Mouse (Mus musculus) mouse trophoblast stem cell (cell line): Measurements from ENCODE around the gene Zfp217.

Experiments
- in situ Hi-C, 2 experiments: fragments of 300-500 bp; cut with MseI, MboI; formaldehyde crosslinking; loops; 2 replicates in 1 of 2; 3 replicates in 1 of 2; pipeline ENCODE4 v1.15.1; 2025

Gene Zfp217

DNA sequence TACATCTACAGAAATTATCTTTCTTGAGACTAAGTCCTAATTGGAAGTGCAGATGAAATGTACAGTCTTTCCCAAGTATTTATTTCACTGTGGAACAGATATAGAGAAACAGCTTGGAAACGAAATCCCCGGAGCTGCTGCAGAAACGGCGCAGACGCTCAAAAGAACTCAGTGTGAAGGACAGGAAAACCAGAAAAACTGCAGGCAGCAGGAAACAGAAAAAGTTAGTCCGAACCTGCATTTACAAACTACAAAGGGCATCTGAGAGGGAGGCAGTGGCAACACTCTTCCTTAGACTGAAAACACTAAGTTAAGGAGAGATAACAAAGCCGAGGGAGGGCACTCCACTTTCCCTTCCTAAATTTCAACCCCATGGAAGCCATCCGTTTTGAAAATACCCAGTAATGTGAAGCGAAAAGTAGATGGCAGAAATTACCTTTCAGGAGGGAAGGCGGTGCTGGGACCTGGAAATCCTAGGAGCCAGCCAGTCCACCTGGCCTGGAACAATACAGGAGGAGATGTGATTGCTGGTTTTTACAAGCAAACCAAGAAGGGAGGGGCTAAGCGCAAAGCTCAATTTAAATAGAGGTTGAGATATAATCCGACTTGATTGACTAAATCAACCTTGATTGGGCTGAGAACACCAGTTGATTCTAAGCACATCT lies 13.7 kb downstream of the Zfp217 start:
- in situ Hi-C loops = no loop called here

DNA sequence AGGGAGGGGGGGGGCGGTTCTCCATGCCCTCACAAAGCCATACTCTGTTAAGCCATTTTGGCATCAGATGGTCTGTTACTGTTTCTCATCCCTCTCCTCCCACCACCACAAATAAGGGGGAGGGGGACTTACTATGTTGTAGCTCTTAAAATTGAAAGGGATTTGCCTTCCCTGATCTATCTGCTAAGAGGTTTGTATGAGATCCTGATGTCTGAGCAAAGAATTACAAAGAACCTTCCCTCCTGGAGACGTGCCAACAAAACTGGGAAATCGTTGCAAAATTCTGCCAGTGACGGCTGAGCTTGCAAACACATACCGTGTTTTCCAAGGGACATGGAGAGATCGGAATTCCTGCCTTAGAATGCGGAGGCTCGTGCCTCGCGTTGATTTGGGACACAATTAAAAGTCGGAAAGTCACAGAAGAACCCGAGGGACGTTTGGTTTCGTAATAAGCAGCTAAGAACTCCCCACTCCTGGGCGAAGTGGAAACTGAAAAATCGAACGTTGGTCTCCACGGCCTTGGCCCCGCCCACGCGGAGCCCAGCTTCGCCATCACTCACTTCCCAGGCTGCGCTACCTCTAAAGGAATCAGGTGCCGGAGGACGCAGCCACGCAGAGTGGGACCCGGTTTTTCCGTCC lies 14.7 kb downstream of the Zfp217 start:
- in situ Hi-C loops = no loop called here

DNA sequence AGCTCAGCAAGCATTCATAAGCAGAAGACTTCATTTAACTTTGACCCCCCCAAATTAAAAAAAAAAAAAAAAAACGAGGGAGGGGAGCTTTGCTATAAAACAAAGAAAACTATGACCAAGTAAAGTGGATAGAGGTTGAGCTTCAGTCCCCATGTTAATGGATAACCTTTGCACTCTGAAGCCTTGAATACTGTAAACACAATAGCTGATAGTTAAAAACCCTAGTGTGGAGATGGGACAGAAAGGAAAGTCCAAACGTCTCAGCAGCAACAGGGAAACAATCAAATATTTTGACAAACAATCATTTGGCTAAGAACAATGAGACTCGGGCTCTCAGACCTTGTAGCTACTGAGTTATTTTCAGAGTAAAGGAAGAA lies 15.2 kb downstream of the Zfp217 start:
- in situ Hi-C loops = no loop called here

DNA sequence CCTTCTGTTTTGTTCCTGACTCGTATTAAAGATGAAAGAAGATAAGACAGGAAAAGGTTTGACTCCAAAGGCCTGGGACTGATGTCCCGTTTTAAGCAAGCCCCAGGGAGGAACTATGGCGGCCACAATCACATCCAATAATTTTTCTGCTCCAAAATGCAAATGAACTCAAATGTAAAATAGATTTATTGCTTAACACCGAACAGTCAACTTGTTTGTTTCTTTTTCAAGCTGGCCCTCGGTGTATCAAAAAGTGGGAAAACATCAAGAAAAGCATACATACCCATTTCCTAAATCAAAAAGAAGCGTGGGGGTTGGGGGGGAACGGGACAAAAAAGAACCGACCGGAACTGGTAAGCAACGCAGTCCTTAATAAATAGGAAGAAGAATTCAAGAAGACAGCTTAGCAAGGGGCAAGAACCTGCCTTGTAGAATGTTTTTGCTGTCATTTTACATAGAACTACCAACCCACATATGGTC lies 15.9 kb downstream of the Zfp217 start:
- in situ Hi-C loops = no loop called here

DNA sequence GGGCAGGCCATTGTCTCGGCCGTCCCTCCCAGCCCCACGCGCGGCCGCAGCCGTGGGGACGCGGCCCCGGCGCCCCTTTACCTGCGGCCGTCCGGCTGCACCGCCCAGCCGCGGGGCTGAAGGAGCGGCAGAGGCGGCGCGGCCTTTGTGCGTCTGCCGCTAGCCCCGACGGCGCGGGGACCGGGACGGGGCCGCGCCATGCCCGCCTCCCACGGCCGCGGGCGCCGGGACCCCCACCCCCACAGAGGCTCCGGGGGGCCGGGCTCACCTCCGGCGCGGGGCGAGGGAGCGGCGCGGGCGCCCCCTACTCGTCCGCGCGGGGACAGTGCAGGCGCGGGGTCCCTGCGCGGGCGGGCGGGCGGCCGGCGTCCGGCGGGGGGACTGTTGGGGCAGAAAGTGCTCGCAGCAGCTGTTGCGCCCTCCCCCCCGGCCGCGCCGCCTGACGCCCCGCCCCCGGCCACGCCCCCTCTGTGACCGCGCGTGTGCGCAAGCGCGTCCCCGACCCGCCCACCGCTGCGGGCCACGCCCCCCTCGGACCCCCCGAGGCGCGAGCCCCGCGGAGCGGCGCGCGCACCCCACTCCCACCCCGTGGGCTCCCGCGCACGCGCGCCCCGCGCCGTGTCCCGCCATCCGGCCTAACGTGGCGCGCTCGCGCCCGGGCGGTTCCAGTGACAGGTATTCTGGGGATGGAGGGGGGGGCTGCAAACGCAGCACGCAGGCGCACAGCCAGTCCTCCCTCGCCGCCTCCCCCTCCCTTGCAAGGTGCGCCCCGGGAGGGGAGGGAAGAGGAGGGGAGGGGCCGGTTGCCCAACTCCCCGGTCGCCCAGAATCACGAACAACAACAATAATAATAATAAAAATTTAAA lies 16.9 kb downstream of the Zfp217 start:
- in situ Hi-C loops = no loop called here

DNA sequence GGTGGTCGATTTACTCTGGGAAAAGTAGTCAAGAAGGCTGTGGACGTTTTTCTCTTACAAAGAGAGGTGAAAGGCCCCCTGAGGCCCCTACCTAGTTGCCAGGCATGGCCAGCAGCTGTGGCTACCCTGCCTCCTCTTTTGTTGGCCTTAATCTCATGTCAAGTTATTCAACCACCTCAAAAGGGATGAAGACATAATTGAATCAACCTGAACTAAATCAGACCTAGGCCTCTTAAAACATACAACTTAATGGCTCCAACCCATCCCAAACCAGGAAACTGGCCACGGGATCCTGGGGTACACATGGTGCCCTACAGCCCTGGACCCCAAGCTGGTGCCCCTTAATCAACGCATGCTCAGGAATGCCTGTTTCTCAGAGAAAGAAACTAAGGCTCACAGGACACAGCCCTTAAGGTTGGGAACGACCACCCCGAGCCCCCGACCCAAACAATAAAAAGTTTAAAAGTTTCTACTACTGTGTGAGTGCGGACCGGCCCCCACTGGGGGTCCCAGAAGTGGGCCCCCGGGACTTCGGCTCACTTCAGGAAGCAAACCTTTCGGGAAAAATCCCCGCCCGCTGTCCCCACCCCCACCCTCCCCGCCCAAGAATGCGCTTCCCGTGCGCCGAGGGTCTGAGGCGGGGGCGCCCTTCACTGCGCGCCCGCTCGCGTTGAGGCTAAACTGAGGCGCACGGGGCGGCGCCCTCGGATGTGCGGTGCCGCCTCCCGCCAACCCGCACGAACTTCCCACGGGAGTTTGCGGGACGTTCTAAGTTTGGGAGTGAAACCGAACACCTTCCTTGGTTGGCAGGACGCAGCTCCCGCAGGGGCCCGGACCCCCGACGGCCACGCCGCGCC lies 17.8 kb downstream of the Zfp217 start:
- in situ Hi-C loops = loop anchor here in 1 of 2 experiments (10.0 kb wide), 1 partner anchor 215 kb away; no protein-coding TSS in a partner anchor

DNA sequence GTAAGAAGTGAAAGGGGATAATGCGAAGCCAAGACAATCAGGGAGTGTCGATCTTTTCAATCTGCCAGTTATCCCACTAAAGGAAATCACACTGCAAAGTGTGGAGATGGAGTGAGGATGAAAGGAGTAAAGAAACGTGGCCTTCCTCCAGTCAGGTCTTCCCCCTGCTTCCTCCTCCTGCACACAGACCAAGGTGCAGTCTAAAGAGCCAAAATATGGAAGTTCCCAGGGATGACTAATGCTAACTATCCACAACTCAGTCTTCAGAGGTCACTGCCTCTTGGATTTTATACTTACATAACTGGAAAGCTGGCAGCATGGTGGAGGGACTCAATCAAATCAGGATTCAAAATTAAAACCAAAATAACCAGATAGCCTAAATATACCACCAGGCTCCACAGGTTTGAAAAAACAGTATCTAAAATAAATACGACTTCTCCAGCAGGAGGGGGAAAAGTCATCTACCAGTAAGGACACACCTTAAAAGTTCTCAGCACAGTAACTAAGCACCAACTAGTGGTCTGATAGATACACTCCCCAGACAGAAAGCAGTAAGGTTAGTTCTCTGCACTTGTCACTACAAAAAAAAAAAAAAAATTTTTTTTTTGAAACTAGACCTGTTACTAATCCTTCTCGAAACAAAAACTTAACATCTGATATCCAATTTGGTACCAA lies 18.5 kb downstream of the Zfp217 start:
- in situ Hi-C loops = loop anchor here in 1 of 2 experiments (10.0 kb wide), 1 partner anchor 215 kb away; no protein-coding TSS in a partner anchor

DNA sequence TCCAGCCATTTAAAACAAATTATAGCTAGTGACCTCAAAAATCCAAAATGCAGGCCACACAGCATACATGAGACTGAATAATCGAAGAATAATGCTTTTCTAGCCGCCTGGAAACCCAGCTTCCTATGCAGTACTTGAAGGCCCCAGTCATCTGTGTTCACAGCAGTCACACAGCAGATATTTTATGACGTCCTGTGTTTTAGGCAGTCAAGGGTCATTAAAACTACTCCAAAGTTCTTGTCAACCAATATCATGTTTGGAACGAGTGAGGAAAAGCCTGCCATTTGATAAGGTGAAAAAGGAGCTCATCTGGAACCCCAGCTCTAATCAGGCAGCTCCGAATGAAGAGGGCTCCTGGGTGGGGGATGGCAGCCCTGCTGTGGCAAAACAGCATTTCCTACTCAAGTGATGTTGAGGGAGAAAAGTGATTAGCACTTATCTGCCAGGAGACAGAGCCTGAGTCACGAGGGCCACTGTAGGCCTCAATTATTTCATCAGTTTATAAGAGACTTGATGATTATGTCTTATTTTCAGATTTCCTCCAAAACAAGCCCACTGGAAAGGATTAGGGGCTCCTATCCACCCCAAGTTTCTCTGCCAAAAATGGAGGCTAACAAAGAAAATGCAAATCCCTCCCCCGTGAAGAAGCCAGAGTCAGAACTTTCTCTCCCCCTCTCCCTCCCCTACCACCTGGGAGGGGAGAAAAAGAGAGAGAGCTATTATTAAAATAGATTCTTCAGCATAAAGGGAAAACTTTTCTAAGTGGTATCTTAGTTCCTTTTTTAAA lies 19.2 kb downstream of the Zfp217 start:
- in situ Hi-C loops = loop anchor here in 1 of 2 experiments (10.0 kb wide), 1 partner anchor 216 kb away; no protein-coding TSS in a partner anchor

DNA sequence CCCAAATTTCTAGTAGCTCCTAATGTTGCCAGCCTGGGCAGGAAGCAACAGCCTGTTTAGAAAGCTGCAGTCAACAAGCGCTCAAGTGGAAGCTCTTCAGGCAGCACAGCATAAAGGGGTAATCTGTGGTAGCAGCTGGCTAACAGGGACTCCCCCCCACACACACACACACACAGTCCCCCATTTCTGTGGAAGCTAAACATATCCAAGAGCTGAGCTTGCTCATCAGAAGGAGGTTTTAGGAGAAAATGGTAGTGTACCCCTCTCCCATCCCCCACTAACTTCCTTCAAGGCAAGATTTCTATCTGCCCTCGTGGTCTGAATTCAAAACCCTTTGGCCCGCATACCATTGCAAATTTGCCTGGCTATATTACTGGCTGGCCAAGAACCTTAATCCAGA lies 20.4 kb downstream of the Zfp217 start:
- in situ Hi-C loops = loop anchor here in 1 of 2 experiments (10.0 kb wide), 1 partner anchor 217 kb away; no protein-coding TSS in a partner anchor

DNA sequence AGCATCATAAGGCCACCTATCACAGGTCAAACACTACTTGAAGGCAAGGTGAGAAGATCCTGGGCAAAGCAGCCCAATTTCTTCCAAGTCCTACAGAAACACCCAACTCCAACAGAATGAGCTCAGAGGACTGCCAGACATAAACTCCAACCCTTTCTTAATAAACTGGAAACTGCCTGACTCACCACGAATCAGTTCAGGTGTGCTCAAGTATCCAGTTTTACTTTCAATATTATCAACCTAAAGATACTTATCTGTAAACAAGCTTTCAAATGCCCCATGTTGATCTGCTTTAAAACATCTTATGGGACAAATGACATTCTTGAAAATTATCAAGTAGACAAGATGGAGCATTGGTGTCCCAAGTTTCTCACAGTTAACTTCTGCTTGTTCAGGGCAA lies 21.6 kb downstream of the Zfp217 start:
- in situ Hi-C loops = loop anchor here in 1 of 2 experiments (10.0 kb wide), 1 partner anchor 219 kb away; no protein-coding TSS in a partner anchor

DNA sequence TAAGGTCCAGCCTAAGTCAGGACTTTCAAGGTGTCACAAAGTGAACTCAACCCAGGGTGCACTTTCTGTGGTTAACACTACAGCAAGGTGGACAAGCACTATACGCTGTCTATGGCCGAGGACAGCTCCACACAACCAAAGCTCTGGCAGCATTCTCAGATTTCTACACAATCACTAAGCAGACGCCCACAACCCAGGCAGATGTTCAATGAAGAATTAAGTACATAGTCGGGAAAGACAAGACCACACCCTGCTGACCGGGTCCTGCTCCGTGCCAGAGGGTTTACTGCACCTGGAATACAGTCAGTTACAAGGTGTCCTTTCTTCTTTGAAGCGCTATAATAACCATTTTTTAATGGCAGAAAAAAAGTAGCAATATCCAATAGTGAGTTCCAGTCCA lies 25.7 kb downstream of the Zfp217 start:
- in situ Hi-C loops = loop anchor here in 1 of 2 experiments (10.0 kb wide), 1 partner anchor 223 kb away; no protein-coding TSS in a partner anchor

DNA sequence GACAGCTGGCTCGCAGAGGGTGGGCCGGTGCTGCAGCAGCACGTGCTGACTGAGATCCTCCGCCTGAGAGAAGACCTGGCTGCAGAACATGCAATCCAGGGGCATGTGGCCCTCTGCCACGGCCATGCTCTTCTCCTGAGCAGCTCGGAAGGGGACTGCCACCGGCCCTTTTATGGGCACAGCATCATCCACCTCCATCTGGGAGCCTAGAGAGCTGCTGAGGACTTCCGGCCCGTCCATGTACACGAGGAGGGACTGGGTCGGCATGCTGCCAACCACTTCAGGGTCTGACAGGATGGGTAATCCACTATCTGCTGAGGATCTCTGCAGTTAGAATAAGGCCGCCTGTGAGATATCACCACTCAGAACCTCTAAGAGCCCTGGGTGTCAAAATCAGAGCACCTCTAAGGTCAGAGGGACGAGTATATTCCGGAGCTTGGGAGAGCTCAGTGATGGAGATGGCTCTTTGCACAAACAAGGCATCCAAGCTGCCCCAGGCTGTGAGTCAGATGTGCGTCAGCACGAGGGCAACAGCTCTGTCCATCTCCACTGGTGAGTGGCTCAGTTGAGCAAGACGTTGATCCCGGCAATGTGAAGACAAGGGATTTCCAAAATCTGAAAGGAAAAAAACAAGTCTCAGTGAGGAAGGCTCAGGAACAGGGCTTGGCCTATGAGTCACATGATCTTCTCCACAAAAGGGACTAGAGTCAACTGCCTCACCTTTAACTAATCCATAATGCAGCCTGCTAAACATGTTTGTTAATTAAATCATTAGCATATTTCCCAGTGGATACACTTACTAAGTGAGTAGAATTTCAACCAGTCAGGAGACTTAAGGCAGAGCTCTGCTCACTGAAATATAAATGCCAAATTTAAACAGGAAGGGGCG lies 27.5 kb downstream of the Zfp217 start:
- in situ Hi-C loops = loop anchor here in 1 of 2 experiments (10.0 kb wide), 1 partner anchor 224 kb away; no protein-coding TSS in a partner anchor

DNA sequence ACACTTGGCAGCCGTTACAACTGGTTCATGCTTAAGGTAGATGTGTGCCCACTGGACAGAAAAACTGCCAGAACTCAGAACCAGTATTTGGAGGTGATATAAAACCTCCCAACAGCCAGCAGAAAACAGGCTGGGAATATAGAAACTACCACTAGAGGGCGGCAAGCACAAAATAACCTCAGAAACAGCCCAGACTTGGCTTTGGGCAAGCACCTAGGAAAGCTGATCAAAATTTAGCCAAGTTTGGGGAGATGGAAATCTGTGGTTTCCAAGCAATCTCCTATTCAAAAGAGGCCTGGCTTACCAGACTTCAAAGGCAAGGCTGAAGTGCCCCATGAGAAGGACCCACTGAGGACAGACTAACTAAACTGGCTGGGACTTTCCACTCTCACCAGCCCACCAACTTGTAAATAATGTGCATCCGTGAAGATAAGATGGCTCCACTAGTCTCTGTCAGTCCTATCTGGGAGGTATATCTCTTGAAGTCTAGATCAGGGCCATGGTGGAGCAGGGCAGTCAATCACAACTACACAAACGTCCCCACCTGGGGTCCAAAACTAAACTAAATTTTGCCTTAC lies 31.1 kb downstream of the Zfp217 start:
- in situ Hi-C loops = loop anchor here (10.0 kb wide), 3 partner anchors 98 to 228 kb away; no protein-coding TSS in a partner anchor

DNA sequence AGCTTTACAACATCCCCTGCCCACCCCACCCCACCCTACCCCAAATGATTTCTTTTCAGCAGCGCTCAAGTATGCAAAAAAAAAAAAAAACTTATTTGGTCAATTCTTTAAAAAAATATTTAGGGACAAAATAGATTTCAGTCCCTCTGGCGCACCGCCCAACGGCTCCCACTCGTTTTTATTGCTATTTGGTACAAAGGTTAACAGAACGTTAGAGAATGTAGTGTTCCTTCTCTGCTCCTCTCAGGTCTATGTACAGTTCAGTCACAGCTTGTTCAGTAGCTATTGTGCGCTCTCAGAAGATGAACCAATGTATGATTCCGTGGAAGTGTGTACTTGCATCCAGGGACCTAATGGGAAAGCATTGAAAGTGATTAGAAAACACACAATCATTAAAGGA lies 37.6 kb downstream of the Zfp217 start:
- in situ Hi-C loops = loop anchor here (10.0 kb wide), 3 partner anchors 104 to 234 kb away; no protein-coding TSS in a partner anchor

DNA sequence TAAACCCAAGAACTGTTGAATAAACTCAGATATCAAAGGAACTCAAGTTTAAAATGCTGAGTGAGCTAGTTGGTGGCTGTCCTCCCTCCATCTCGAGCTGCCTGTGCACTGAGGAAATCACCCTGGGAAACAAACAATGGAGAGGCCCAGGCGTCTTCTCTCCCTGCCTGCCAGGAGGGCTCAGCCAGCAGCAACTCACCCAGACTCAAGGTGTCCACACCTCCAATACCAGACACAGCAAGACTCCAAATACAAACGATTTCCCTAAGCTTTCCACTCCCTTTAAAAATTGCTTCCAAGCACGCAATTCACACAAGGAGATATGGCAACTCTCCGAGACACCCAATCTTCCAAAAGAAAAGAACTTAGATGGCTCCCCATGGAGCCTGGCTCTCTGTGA lies 38.4 kb downstream of the Zfp217 start:
- in situ Hi-C loops = no loop called here

DNA sequence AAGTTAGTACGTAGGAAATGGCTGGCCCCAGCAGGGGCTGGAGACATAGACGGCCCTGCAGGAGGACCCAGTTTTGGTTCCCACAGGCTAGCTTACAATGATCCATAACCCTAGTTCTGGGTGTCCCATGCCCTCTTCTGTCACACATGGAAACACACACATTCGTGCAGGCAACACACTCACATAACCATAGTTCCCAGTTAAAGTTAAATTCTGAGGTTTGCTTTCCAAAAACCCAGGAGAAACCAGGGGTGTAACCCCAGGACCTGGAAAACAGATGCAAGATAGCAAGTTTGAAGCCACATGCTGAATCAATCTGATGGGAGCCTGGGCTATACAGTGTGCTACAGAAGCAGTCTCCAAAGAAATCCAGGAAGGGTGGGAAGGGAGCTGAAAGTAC lies 40.1 kb downstream of the Zfp217 start:
- in situ Hi-C loops = no loop called here

DNA sequence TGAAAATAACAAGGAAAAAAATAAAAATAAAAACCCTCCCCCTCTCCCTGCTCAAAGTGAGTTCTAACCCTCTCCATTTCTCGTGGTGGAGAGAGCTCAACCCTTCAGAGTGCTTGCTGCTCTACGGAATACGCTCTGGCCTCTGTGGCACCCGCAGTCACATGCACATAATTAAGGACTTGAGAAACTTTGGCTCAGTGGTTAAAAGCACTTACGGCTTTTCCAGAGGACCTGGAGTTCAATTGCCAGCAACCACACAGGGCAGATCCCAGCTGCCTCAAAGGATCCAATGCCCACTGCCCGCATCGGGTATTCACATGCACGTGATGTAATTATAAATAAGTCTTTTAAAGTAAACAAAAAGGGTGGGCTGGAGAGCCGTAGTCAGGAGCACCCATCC lies 41.9 kb downstream of the Zfp217 start:
- in situ Hi-C loops = no loop called here

DNA sequence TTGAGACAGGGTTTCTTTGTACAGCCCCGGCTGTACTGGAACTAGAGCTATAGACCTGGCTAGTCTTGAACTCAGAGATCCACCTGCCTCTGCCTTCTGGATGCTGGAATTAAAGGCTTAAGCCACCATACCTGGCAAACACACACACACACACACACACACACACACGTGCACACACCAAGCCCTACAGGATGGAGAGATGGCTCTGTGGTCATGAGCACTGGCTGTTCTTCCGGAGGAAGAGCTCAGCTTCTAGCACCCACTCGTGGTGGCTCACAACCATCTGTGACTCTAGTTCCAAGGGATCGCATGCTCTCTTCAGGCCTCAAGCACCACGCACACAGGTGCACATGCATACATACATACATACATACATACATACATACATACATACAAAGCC lies 43.5 kb downstream of the Zfp217 start:
- in situ Hi-C loops = no loop called here
